Mouse (Mus musculus): ENCODE measurements at regions not wholly inside any gene's neighbourhood (a gene's known extent, or its start where the extent isn't known, plus 50 kb on each side); places are given as distances from the start of the nearest gene placed in this dataset.
"Not testable (repeated sequence)": the region's sequence is repeated elsewhere in the genome, so short reads cannot be mapped to it uniquely, and the experiment has no call there.

GRCm38 (mm10) chr17:29430401-29430800, 60.2 kb upstream of the Pim1 start:
- Histone ChIP-seq H3K36me3 (ENCODE audit: control insufficient read depth, insufficient read depth, low read length) (no peaks in the 10 kb centered on the region), H3K27ac (ENCODE audit: low read depth) (no peak overlapping the region), H3K9ac (ENCODE audit: low read length) (no peak overlapping the region), H3K4me1 (replicated peaks; ENCODE audit: control insufficient read depth, insufficient read depth, low read length) (0 out of 2 replicates have a peak, but pooled peaks cover 7% of the 10 kb centered on the region), H3K27me3 (replicated peaks; ENCODE audit: control insufficient read depth, insufficient read depth, low read length) (no peaks in the 10 kb centered on the region), H3K4me3 (ENCODE audit: low read depth, low read length) (no peak overlapping the region), H3K4me2 (ENCODE audit: low read length) (no peak overlapping the region), H3K9me3 (ENCODE audit: control insufficient read depth, low read length) (no peaks in the 10 kb centered on the region)
- no peak for DNase-seq (ENCODE audit: low spot score)
- WGBS: 81% methylated on average over 11 of the region's 11 CpGs
- ATAC-seq (replicated peaks; ENCODE audit: low FRiP score, low TSS enrichment, low read depth): no peak

GRCm38 (mm10) chr17:29430806-29431205, 59.7 kb upstream of the Pim1 start:
- H3K9me3 ChIP-seq (ENCODE audit: control insufficient read depth, low read length): no peaks in the 10 kb centered on the region
- H3K36me3 ChIP-seq (ENCODE audit: control insufficient read depth, insufficient read depth, low read length): no peaks in the 10 kb centered on the region
- 0 out of 2 replicates have a peak, but pooled peaks cover 7% of the 10 kb centered on the region for H3K4me1 ChIP-seq (replicated peaks; ENCODE audit: control insufficient read depth, insufficient read depth, low read length)
- H3K27ac ChIP-seq (ENCODE audit: low read depth): no peak overlapping the region
- WGBS: 97% methylated on average over 6 of the region's 6 CpGs
- no peak overlapping the region for H3K9ac ChIP-seq (ENCODE audit: low read length)
- no peak overlapping the region for H3K4me2 ChIP-seq (ENCODE audit: low read length)
- H3K27me3 ChIP-seq (replicated peaks; ENCODE audit: control insufficient read depth, insufficient read depth, low read length): no peaks in the 10 kb centered on the region
- DNase-seq (ENCODE audit: low spot score) (no peak), ATAC-seq (replicated peaks; ENCODE audit: low FRiP score, low TSS enrichment, low read depth) (no peak)
- no peak overlapping the region for H3K4me3 ChIP-seq (ENCODE audit: low read depth, low read length)

GRCm38 (mm10) chr17:29431553-29432297, 58.8 kb upstream of the Pim1 start:
- Histone ChIP-seq H3K4me3 (ENCODE audit: low read depth, low read length) (no peak overlapping the region), H3K9ac (ENCODE audit: low read length) (no peak overlapping the region), H3K27ac (ENCODE audit: low read depth) (no peak overlapping the region), H3K27me3 (replicated peaks; ENCODE audit: control insufficient read depth, insufficient read depth, low read length) (no peaks in the 10 kb centered on the region), H3K36me3 (ENCODE audit: control insufficient read depth, insufficient read depth, low read length) (no peaks in the 10 kb centered on the region), H3K4me1 (replicated peaks; ENCODE audit: control insufficient read depth, insufficient read depth, low read length) (0 out of 2 replicates have a peak, but pooled peaks cover 7% of the 10 kb centered on the region), H3K4me2 (ENCODE audit: low read length) (no peak overlapping the region), H3K9me3 (ENCODE audit: control insufficient read depth, low read length) (no peaks in the 10 kb centered on the region)
- no peak for ATAC-seq (replicated peaks; ENCODE audit: low FRiP score, low TSS enrichment, low read depth)
- DNase-seq (ENCODE audit: low spot score): no peak
- WGBS: 53% methylated on average over 8 of the region's 8 CpGs

GRCm38 (mm10) chr17:29432666-29433065, 57.9 kb upstream of the Pim1 start:
- H3K9me3 ChIP-seq (ENCODE audit: control insufficient read depth, low read length): no peaks in the 10 kb centered on the region
- no peak for DNase-seq (ENCODE audit: low spot score)
- ATAC-seq (replicated peaks; ENCODE audit: low FRiP score, low TSS enrichment, low read depth): no peak

DNA sequence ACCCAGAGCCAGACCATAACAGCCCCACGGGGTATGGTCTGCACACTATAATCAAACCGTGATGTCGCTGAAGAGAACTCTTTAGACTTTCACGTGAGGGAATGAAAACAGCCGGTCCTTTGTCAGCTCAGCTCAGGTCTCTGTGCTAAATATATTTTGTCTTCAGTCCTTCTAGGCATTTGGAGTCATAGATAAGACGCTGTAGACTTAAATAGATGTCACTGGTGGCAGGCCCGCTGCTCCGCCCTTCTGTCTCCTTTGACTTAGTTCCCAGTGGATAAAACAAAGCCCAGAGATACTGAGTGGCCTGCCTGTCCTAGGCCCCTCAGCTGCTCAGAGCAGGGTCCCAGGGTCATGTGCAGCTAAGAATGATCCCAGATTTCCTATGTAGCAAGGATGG, 57.2 kb upstream of the Pim1 start:
- H3K4me3 ChIP-seq (ENCODE audit: low read depth, low read length): no peak overlapping the region
- ATAC-seq (replicated peaks; ENCODE audit: low FRiP score, low TSS enrichment, low read depth) (no peak), DNase-seq (ENCODE audit: low spot score) (no peak)
- WGBS: 65% methylated on average over 8 of the region's 8 CpGs
- no peak overlapping the region for H3K4me2 ChIP-seq (ENCODE audit: low read length)
- no peaks in the 10 kb centered on the region for H3K36me3 ChIP-seq (ENCODE audit: control insufficient read depth, insufficient read depth, low read length)
- no peaks in the 10 kb centered on the region for H3K9me3 ChIP-seq (ENCODE audit: control insufficient read depth, low read length)
- H3K9ac ChIP-seq (ENCODE audit: low read length): no peak overlapping the region
- no peak overlapping the region for H3K27ac ChIP-seq (ENCODE audit: low read depth)
- H3K4me1 ChIP-seq (replicated peaks; ENCODE audit: control insufficient read depth, insufficient read depth, low read length): peaks cover 17% of the 10 kb centered on the region
- no peaks in the 10 kb centered on the region for H3K27me3 ChIP-seq (replicated peaks; ENCODE audit: control insufficient read depth, insufficient read depth, low read length)

More at GRCm38 (mm10) chr17:29432666-29433065, 57.9 kb upstream of the Pim1 start:
- no peaks in the 10 kb centered on the region for H3K27me3 ChIP-seq (replicated peaks; ENCODE audit: control insufficient read depth, insufficient read depth, low read length)
- H3K4me2 ChIP-seq (ENCODE audit: low read length): no peak overlapping the region
- H3K9ac ChIP-seq (ENCODE audit: low read length): no peak overlapping the region
- H3K36me3 ChIP-seq (ENCODE audit: control insufficient read depth, insufficient read depth, low read length): no peaks in the 10 kb centered on the region
- 90% methylated on average over 8 of the region's 8 CpGs for WGBS
- H3K4me1 ChIP-seq (replicated peaks; ENCODE audit: control insufficient read depth, insufficient read depth, low read length): peaks cover 15% of the 10 kb centered on the region
- H3K4me3 ChIP-seq (ENCODE audit: low read depth, low read length): no peak overlapping the region
- H3K27ac ChIP-seq (ENCODE audit: low read depth): no peak overlapping the region

GRCm38 (mm10) chr17:29434074-29434944, 56.2 kb upstream of the Pim1 start:
- DNase-seq (ENCODE audit: low spot score) (no peak), ATAC-seq (replicated peaks; ENCODE audit: low FRiP score, low TSS enrichment, low read depth) (no peak)
- Histone ChIP-seq H3K4me2 (ENCODE audit: low read length) (no peak overlapping the region), H3K27me3 (replicated peaks; ENCODE audit: control insufficient read depth, insufficient read depth, low read length) (no peaks in the 10 kb centered on the region), H3K9ac (ENCODE audit: low read length) (no peak overlapping the region), H3K4me1 (replicated peaks; ENCODE audit: control insufficient read depth, insufficient read depth, low read length) (peaks cover 19% of the 10 kb centered on the region), H3K27ac (ENCODE audit: low read depth) (no peak overlapping the region), H3K4me3 (ENCODE audit: low read depth, low read length) (no peak overlapping the region), H3K36me3 (ENCODE audit: control insufficient read depth, insufficient read depth, low read length) (no peaks in the 10 kb centered on the region), H3K9me3 (ENCODE audit: control insufficient read depth, low read length) (no peaks in the 10 kb centered on the region)
- 89% methylated on average over 20 of the region's 20 CpGs for WGBS

DNA sequence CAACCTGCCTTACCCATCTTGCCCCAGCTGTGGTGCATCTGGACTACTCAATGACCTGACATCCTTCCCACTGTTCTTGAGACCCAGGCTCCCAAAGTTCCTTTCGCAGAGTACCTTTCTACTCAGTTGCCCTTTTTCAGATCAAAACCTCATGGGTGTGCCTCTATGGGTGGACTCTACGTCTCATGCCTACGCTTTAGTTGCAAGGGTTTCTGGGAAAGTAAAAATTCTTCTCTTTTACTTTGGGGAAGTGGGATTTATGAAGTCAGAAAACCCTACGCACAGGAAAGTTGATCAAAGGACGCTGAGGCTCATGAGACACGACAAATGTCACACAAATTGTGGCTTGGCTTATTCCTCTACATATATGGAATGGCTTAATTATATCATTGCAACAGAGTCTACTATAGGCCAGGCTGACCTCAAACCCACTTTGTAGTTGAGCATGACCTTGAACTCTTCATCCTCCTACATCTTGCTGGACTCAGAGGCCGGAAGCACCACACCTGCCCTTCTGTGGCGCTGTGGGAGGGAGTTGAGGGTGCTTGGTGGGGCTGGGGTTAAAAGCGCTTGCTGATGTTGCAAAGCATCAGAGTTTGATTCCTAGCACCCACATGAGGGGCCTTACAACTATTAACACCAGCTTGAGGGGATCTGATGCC, 55.1 kb upstream of the Pim1 start:
- Histone ChIP-seq H3K9me3 (ENCODE audit: control insufficient read depth, low read length) (no peaks in the 10 kb centered on the region), H3K4me2 (ENCODE audit: low read length) (no peak overlapping the region), H3K36me3 (ENCODE audit: control insufficient read depth, insufficient read depth, low read length) (no peaks in the 10 kb centered on the region), H3K9ac (ENCODE audit: low read length) (no peak overlapping the region), H3K27ac (ENCODE audit: low read depth) (no peak overlapping the region), H3K4me3 (ENCODE audit: low read depth, low read length) (no peak overlapping the region), H3K4me1 (replicated peaks; ENCODE audit: control insufficient read depth, insufficient read depth, low read length) (peaks cover 19% of the 10 kb centered on the region), H3K27me3 (replicated peaks; ENCODE audit: control insufficient read depth, insufficient read depth, low read length) (no peaks in the 10 kb centered on the region)
- 92% methylated on average over 9 of the region's 9 CpGs for WGBS
- no peak for DNase-seq (ENCODE audit: low spot score)
- no peak for ATAC-seq (replicated peaks; ENCODE audit: low FRiP score, low TSS enrichment, low read depth)

DNA sequence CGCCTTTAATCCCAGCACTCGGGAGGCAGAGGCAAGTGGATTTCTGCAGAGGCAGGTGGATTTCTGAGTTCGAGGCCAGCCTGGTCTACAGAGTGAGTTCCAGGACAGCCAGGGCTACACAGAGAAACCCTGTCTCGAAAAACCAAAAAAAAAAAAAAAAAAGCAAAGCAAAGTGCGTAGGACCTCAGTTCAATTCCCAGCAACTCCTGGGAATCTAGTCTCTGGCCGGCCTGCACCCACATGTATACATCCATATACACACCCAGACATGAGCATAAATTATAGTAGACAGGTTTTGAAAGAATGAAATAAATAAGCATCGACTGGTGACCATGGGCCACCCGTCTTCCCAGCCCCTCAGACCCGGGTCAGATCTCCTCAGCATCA, 54.1 kb upstream of the Pim1 start:
- not testable (repeated sequence) for H3K9me3 ChIP-seq (ENCODE audit: control insufficient read depth, low read length); H3K27me3 ChIP-seq (replicated peaks; ENCODE audit: control insufficient read depth, insufficient read depth, low read length); H3K36me3 ChIP-seq (ENCODE audit: control insufficient read depth, insufficient read depth, low read length); H3K4me3 ChIP-seq (ENCODE audit: low read depth, low read length); DNase-seq (ENCODE audit: low spot score); ATAC-seq (replicated peaks; ENCODE audit: low FRiP score, low TSS enrichment, low read depth); H3K9ac ChIP-seq (ENCODE audit: low read length)
- WGBS: 69% methylated on average over 9 of the region's 9 CpGs
- Histone ChIP-seq H3K27ac (ENCODE audit: low read depth) (peak overlapping the region; percentile 8; the same call in 1 of the 2 replicates), H3K4me2 (ENCODE audit: low read length) (peak overlapping the region; percentile 64; the same call in 1 of the 2 replicates), H3K4me1 (replicated peaks; ENCODE audit: control insufficient read depth, insufficient read depth, low read length) (peaks cover 19% of the 10 kb centered on the region)

Data from intestine, embryonic 14.5 days (tissue).